Mouse (Mus musculus) intestine, embryonic 14.5 days (tissue): ENCODE measurements around the gene Smyd2. TPM values are rescaled to one million over a fixed set of nuclear protein-coding genes. Genes with fewer than 3 reads are reported as not detected.

Source experiments
- ATAC-seq: fragments of 200-750 bp; cut with Nextera tagmentation; replicated peaks from 2 replicates; pipeline ENCODE4 v1.8.0; 2017; ENCODE audit warnings: low read depth, moderate number of reproducible peaks, moderate TSS enrichment, moderate library complexity; ENCODE audit not compliant: low FRiP score, low TSS enrichment
- DNase-seq: peaks from one replicate; pipeline ENCODE4 v3.0.0-alpha.2; 2018; ENCODE audit warnings: low spot score
- H3K27ac ChIP-seq: fragments of 300-500 bp; sonication (generic); 2 replicates; pipeline ENCODE4 v1.5.1; 2014; ENCODE audit warnings: low read depth, mild to moderate bottlenecking, control low read depth
- H3K27me3 ChIP-seq: fragments of 300-500 bp; sonication (generic); replicated peaks from 2 replicates; pipeline ENCODE4 v1.6.1; 2014; ENCODE audit warnings: low read length, control low read depth; ENCODE audit not compliant: control insufficient read depth, insufficient read depth
- H3K36me3 ChIP-seq: fragments of 300-500 bp; sonication (generic); 2 replicates; pipeline ENCODE4 v1.6.1; 2014; ENCODE audit warnings: low read length, control low read depth; ENCODE audit not compliant: control insufficient read depth, insufficient read depth
- H3K4me1 ChIP-seq: fragments of 300-500 bp; sonication (generic); replicated peaks from 2 replicates; pipeline ENCODE4 v1.6.1; 2014; ENCODE audit warnings: low read length, control low read depth, mixed read lengths; ENCODE audit not compliant: control insufficient read depth, insufficient read depth
- H3K4me2 ChIP-seq: fragments of 300-500 bp; sonication (generic); 2 replicates; pipeline ENCODE4 v1.6.1; 2014; ENCODE audit warnings: low read length
- H3K4me3 ChIP-seq: fragments of 300-500 bp; sonication (generic); 2 replicates; pipeline ENCODE4 v1.5.1; 2014; ENCODE audit warnings: low read depth, low read length, control low read depth, mixed read lengths
- H3K9ac ChIP-seq: fragments of 300-500 bp; sonication (generic); 2 replicates; pipeline ENCODE4 v1.6.1; 2014; ENCODE audit warnings: mild to moderate bottlenecking, low read length
- H3K9me3 ChIP-seq: fragments of 300-500 bp; sonication (generic); 2 replicates; pipeline ENCODE4 v1.6.1; 2016; ENCODE audit warnings: low read length, control low read depth; ENCODE audit not compliant: control insufficient read depth
- WGBS: fragments of 180-500 bp; shearing (Covaris S2); extraction: QIAGEN DNeasy Blood & Tissue Kit; methylation state at CpG from one replicate; pipeline ENCODE4 v1.1.7; 2014; 5-methylcytosine and 5-hydroxymethylcytosine counted together
- polyA plus RNA-seq: library from polyadenylated mRNA; unstranded; fragments of >200 nt; fragmentation: Nextera tagmentation; extraction: Ambion mirVana; gene quantifications from 2 replicates; pipeline ENCODE4 v1.2.1, GENCODE M21; 2014

The Smyd2 gene
- polyA plus RNA-seq, 1 experiment from 2014 or later, result 124 TPM

GRCm38 (mm10) chr1:189873591-189873990 lies 48.6 kb downstream of the Smyd2 start:
- Histone ChIP-seq H3K9me3 (no peaks in the 10 kb centered on the region), H3K9ac (no peak overlapping the region), H3K4me1 (peaks cover 13% of the 10 kb centered on the region), H3K4me2 (no peak overlapping the region), H3K27ac (no peak overlapping the region), H3K4me3 (no peak overlapping the region), H3K36me3 (peaks cover 24% of the 10 kb centered on the region), H3K27me3 (no peaks in the 10 kb centered on the region)
- 82% methylated on average over 8 of the region's 8 CpGs for WGBS
- no peak for ATAC-seq
- DNase-seq, result no peak

GRCm38 (mm10) chr1:189872050-189872449 lies 50.1 kb downstream of the Smyd2 start:
- H3K4me1 ChIP-seq, result peaks cover 18% of the 10 kb centered on the region
- H3K9me3 ChIP-seq, result no peaks in the 10 kb centered on the region
- DNase-seq (no peak), ATAC-seq (no peak)
- no peak overlapping the region for H3K27ac ChIP-seq
- H3K4me3 ChIP-seq, result no peak overlapping the region
- 64% methylated on average over 4 of the region's 4 CpGs for WGBS
- peaks cover 17% of the 10 kb centered on the region for H3K36me3 ChIP-seq
- H3K9ac ChIP-seq, result no peak overlapping the region
- H3K27me3 ChIP-seq, result no peaks in the 10 kb centered on the region
- no peak overlapping the region for H3K4me2 ChIP-seq

- DNase-seq, result no peak
- ATAC-seq, result no peak
- Histone ChIP-seq H3K9ac (no peak overlapping the region), H3K9me3 (no peaks in the 10 kb centered on the region), H3K4me1 (peaks cover 22% of the 10 kb centered on the region), H3K27me3 (no peaks in the 10 kb centered on the region), H3K4me3 (no peak overlapping the region), H3K36me3 (peaks cover 16% of the 10 kb centered on the region), H3K4me2 (no peak overlapping the region), H3K27ac (no peak overlapping the region)
- 90% methylated on average over 8 of the region's 8 CpGs for WGBS
Measured at GRCm38 (mm10) chr1:189871625-189872024, 50.5 kb downstream of the Smyd2 start.

- H3K4me1 ChIP-seq, result peaks cover 23% of the 10 kb centered on the region
- no peak overlapping the region for H3K9ac ChIP-seq
- DNase-seq (no peak), ATAC-seq (no peak)
- no peak overlapping the region for H3K4me2 ChIP-seq
- H3K36me3 ChIP-seq, result peaks cover 16% of the 10 kb centered on the region
- H3K4me3 ChIP-seq, result no peak overlapping the region
- 76% methylated on average over 8 of the region's 8 CpGs for WGBS
- no peaks in the 10 kb centered on the region for H3K27me3 ChIP-seq
- no peak overlapping the region for H3K27ac ChIP-seq
- H3K9me3 ChIP-seq, result no peaks in the 10 kb centered on the region
Measured at GRCm38 (mm10) chr1:189870539-189870938, 51.6 kb downstream of the Smyd2 start.

- no peaks in the 10 kb centered on the region for H3K27me3 ChIP-seq
- peaks cover 18% of the 10 kb centered on the region for H3K4me1 ChIP-seq
- no peak overlapping the region for H3K4me2 ChIP-seq
- 94% methylated on average over 18 of the region's 18 CpGs for WGBS
- no peak overlapping the region for H3K9ac ChIP-seq
- no peaks in the 10 kb centered on the region for H3K9me3 ChIP-seq
- no peak overlapping the region for H3K27ac ChIP-seq
- no peak overlapping the region for H3K4me3 ChIP-seq
- H3K36me3 ChIP-seq, result peaks cover 16% of the 10 kb centered on the region
- no peak for DNase-seq
- no peak for ATAC-seq
Measured at GRCm38 (mm10) chr1:189869651-189870270, 52.4 kb downstream of the Smyd2 start.

- no peak overlapping the region for H3K4me3 ChIP-seq
- no peak for DNase-seq
- peaks cover 30% of the 10 kb centered on the region for H3K36me3 ChIP-seq
- WGBS, result 75% methylated on average over 10 of the region's 10 CpGs
- H3K9me3 ChIP-seq, result no peaks in the 10 kb centered on the region
- H3K27ac ChIP-seq, result no peak overlapping the region
- H3K27me3 ChIP-seq, result no peaks in the 10 kb centered on the region
- H3K9ac ChIP-seq, result no peak overlapping the region
- H3K4me2 ChIP-seq, result no peak overlapping the region
- ATAC-seq, result peak; percentile 20; the same call in 1 of the 2 replicates
- H3K4me1 ChIP-seq, result peaks cover 10% of the 10 kb centered on the region; the same call in 1 of the 2 replicates
Measured at GRCm38 (mm10) chr1:189868036-189868435, 54.1 kb downstream of the Smyd2 start.

- Histone ChIP-seq H3K27me3 (no peaks in the 10 kb centered on the region), H3K27ac (peak overlapping the region; percentile 22), H3K4me2 (no peak overlapping the region), H3K9me3 (no peaks in the 10 kb centered on the region), H3K4me1 (peaks cover 10% of the 10 kb centered on the region; the same call in 1 of the 2 replicates), H3K36me3 (peaks cover 34% of the 10 kb centered on the region), H3K9ac (no peak overlapping the region), H3K4me3 (no peak overlapping the region)
- DNase-seq, result no peak
- peak; percentile 64 for ATAC-seq
- 48% methylated on average over 9 of the region's 9 CpGs for WGBS
Measured at GRCm38 (mm10) chr1:189867497-189867896, 54.7 kb downstream of the Smyd2 start.

GRCm38 (mm10) chr1:189867034-189867433 lies 55.1 kb downstream of the Smyd2 start:
- Histone ChIP-seq H3K4me2 (no peak overlapping the region), H3K4me3 (no peak overlapping the region), H3K27me3 (no peaks in the 10 kb centered on the region), H3K27ac (peak overlapping the region; percentile 22), H3K36me3 (peaks cover 34% of the 10 kb centered on the region), H3K9ac (no peak overlapping the region), H3K9me3 (no peaks in the 10 kb centered on the region), H3K4me1 (peaks cover 10% of the 10 kb centered on the region; the same call in 1 of the 2 replicates)
- 36% methylated on average over 5 of the region's 5 CpGs for WGBS
- DNase-seq, result no peak
- 0 out of 2 replicates have a peak, but pooled peaks have one; percentile 18 for ATAC-seq

- no peaks in the 10 kb centered on the region for H3K9me3 ChIP-seq
- no peak for ATAC-seq
- no peak overlapping the region for H3K4me3 ChIP-seq
- DNase-seq, result no peak
- peaks cover 10% of the 10 kb centered on the region; the same call in 1 of the 2 replicates for H3K4me1 ChIP-seq
- no peak overlapping the region for H3K9ac ChIP-seq
- H3K4me2 ChIP-seq, result no peak overlapping the region
- peak overlapping the region; percentile 22; the same call in 1 of the 2 replicates for H3K27ac ChIP-seq
- H3K27me3 ChIP-seq, result no peaks in the 10 kb centered on the region
- 68% methylated on average over 6 of the region's 6 CpGs for WGBS
- peaks cover 34% of the 10 kb centered on the region for H3K36me3 ChIP-seq
Measured at GRCm38 (mm10) chr1:189866621-189867020, 55.5 kb downstream of the Smyd2 start.
